Mouse (Mus musculus) urinary bladder, postnatal 25 days (tissue): Measurements from ENCODE around the gene Fbxo45.

ENCODE experiments used
- DNase-seq: peaks from one replicate; pipeline ENCODE4 v3.0.0; 2022; ENCODE audit warnings: low spot score

The Fbxo45 gene

GRCm38 (mm10) chr16:32202681-32203080, 44.3 kb downstream of the Fbxo45 start:
- DNase-seq, result peak; percentile 60

GRCm38 (mm10) chr16:32201004-32201325, 46.0 kb downstream of the Fbxo45 start:
- no peak for DNase-seq

DNA sequence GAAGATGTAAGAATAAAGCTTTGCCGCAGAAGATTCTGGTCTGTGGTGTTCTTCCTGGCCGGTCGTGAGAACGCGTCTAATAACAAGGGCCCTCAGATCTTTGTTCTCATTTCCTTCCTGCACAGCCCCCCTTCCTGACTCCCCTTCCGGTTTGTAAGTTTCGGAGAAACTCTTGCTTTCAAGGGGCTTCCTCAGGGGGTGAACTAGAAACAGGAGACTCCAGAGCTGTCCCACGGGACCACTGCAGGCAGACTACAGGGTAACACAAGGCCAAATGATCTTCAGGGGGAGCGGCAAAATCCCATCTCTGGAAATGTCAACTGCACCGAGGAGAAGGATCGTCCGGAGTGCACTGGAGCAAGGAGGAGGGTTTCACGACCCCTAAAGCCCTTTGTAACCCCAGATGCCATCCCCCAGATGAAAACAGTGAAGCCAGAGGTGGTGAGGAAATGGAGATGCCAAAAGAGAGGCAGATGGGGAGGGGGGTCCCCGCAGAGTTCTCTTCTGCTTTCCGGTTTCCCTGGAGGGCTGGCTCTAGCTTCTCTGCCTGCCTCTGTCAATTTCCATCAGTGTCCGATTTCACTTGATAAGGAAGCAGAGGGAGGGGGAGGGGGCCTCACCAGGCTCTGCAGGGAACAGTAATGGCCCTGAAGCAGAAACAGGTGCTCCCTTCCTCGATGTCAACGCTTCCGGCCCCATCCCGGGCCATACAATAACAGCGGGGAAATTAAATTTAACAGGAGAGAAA, 46.5 kb downstream of the Fbxo45 start:
- no peak for DNase-seq

GRCm38 (mm10) chr16:32190011-32190441, 56.9 kb downstream of the Fbxo45 start:
- no peak for DNase-seq

DNA sequence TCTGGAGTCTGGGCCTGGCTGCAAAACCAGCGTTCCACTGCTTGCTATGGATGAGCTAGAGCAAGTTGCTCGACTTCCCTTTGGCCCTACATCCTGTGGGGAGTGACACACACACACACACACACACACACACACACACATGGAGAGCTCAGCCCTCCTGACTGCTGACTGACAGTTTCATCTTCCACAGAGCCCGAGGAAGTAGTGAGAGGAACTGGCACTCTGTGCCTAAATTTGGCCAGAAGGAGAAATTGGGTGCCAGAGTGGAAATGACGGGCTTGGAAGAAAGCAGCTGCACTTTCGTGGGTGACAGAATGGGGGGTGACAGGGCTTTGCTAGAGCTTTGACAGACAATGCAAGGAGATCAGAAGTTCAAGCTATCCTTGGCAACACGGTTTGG, 57.8 kb downstream of the Fbxo45 start:
- DNase-seq, result no peak

DNA sequence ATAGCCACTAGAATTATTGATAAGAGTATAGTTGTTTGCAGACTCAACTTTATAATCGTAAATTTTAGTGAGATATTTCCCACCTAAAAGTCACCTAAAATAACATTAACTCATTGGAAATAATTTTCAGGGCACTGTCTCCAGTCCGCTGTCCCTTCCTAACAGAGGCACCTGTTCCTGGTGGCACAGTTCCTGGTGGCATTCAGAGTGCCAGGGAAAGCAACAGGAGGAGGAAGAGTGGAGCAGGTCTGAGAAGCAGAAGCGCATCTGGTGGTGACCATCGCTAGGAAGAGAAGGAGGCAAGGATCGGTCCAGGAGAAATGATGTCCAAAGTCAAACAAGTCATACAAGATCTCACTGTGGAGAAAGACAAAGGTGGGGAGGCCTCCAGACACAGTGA, 60.9 kb downstream of the Fbxo45 start:
- DNase-seq, result no peak
